Mouse (Mus musculus) forebrain, embryonic 14.5 days (tissue): ENCODE measurements around the gene Car9. TPM values are rescaled to one million over a fixed set of nuclear protein-coding genes. Genes with fewer than 3 reads are reported as not detected.

Experiments
- ATAC-seq: fragments of 200-750 bp; cut with Nextera tagmentation; 2 replicates; pipeline ENCODE4 v1.8.0; 2017; ENCODE audit warnings: mild to moderate bottlenecking, moderate library complexity
- DNase-seq: peaks from one replicate; pipeline ENCODE4 v3.0.0-alpha.2; 2015; ENCODE audit warnings: low spot score
- H3K27ac ChIP-seq: fragments of 300-500 bp; sonication (generic); 2 replicates; pipeline ENCODE4 v1.5.1; 2014; ENCODE audit warnings: low read depth, mild to moderate bottlenecking, control low read depth, low read length, moderate library complexity
- H3K27me3 ChIP-seq: fragments of 300-500 bp; sonication (generic); replicated peaks from 2 replicates; pipeline ENCODE4 v1.6.1; 2014; ENCODE audit warnings: low read length, control low read depth, mixed read lengths; ENCODE audit not compliant: control insufficient read depth, insufficient read depth
- H3K36me3 ChIP-seq: fragments of 300-500 bp; sonication (generic); 2 replicates; pipeline ENCODE4 v1.6.1; 2014; ENCODE audit warnings: low read length, control low read depth; ENCODE audit not compliant: control insufficient read depth, insufficient read depth
- H3K4me1 ChIP-seq: fragments of 300-500 bp; sonication (generic); 2 replicates; pipeline ENCODE4 v1.6.1; 2014; ENCODE audit warnings: antibody characterized with exemption, low read length, control low read depth; ENCODE audit not compliant: control insufficient read depth, insufficient read depth
- H3K4me2 ChIP-seq: fragments of 300-500 bp; sonication (generic); 2 replicates; pipeline ENCODE4 v1.6.1; 2014; ENCODE audit warnings: mild to moderate bottlenecking, control low read depth, low read length
- H3K4me3 ChIP-seq: fragments of 300-500 bp; sonication (generic); 2 replicates; pipeline ENCODE4 v1.5.1; 2014; ENCODE audit warnings: low read depth, low read length, control low read depth
- H3K9ac ChIP-seq: fragments of 300-500 bp; sonication (generic); 2 replicates; pipeline ENCODE4 v1.6.1; 2014; ENCODE audit warnings: mild to moderate bottlenecking, low read length, control low read depth, moderate library complexity
- H3K9me3 ChIP-seq: fragments of 300-500 bp; sonication (generic); replicated peaks from 2 replicates; pipeline ENCODE4 v1.6.1; 2016; ENCODE audit warnings: low read length, control low read depth, mixed read lengths; ENCODE audit not compliant: control insufficient read depth
- WGBS: fragments of 180-500 bp; shearing (Covaris S2); extraction: QIAGEN DNeasy Blood & Tissue Kit; methylation state at CpG from one replicate; pipeline ENCODE4 v1.1.7; 2014; 5-methylcytosine and 5-hydroxymethylcytosine counted together
- polyA plus RNA-seq: library from polyadenylated mRNA; unstranded; fragments of >200 nt; fragmentation: Nextera tagmentation; extraction: Ambion mirVana; gene quantifications from 2 replicates; pipeline ENCODE4 v1.2.1, GENCODE M21; 2014

Gene Car9
- 0.22 TPM in 1 of 2 replicates, not detected in the other for polyA plus RNA-seq

DNA sequence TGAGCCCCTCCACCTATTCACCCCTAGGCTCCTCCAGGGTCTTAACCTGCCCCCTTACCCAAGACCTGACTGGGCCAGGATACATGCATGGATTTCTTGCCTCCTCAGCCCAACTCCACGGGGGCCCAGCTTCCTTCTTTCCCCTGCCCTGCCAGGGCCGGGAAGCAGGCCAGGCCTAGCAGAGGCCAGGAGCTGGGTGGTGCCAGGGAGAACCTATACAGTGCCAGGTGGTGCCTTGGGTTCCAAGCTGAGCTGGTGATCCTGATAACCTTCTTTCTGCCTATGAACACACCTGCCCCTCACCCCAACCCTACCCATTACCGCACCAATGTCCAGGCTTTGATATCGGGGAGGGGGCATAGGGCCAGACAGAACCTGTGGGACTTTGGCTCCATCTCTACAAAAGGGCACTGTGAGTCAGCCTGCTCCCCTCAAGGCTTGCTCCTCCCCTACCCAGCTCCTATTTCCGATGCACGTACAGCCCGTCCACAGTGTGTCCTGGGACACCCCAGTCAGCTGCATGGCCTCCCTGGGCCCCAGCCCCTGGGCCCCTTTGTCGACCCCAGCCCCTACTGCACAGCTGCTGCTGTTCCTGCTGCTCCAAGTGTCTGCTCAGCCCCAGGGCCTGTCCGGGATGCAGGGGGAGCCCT is at the start of gene Car9:
Gene Car9, plus strand, starts transcription at position 431 of the 650 bp plus-strand sequence.
- ATAC-seq (no peak), DNase-seq (no peak)
- Histone ChIP-seq H3K9ac (no peak within 1 kb of the TSS), H3K4me2 (peak within 1 kb of the TSS; percentile 46), H3K4me3 (no peak within 1 kb of the TSS), H3K4me1 (peaks cover 15% of the 10 kb centered on the region), H3K36me3 (no peaks in the 10 kb centered on the region), H3K27me3 (peaks cover 9% of the 10 kb centered on the region), H3K9me3 (no peaks in the 10 kb centered on the region), H3K27ac (no peak within 1 kb of the TSS)
- 56% methylated on average over 9 of the region's 9 CpGs for WGBS

GRCm38 (mm10) chr4:43457124-43457523 is 49.6 kb upstream of the Car9 start:
- no peak overlapping the region for H3K4me2 ChIP-seq
- no peak overlapping the region for H3K9ac ChIP-seq
- H3K4me1 ChIP-seq, result peaks cover 4% of the 10 kb centered on the region; the same call in 1 of the 2 replicates
- H3K9me3 ChIP-seq, result no peaks in the 10 kb centered on the region
- no peak overlapping the region for H3K27ac ChIP-seq
- H3K4me3 ChIP-seq, result no peak overlapping the region
- no peak for DNase-seq
- ATAC-seq, result no peak
- WGBS, result 30% methylated on average over 8 of the region's 8 CpGs
- H3K27me3 ChIP-seq, result 0 out of 2 replicates have a peak, but pooled peaks cover 15% of the 10 kb centered on the region
- no peaks in the 10 kb centered on the region for H3K36me3 ChIP-seq

GRCm38 (mm10) chr4:43463102-43463501 is 43.7 kb upstream of the Car9 start:
- H3K9me3 ChIP-seq, result no peaks in the 10 kb centered on the region
- no peak overlapping the region for H3K9ac ChIP-seq
- H3K4me1 ChIP-seq, result no peaks in the 10 kb centered on the region
- WGBS, result 93% methylated on average over 5 of the region's 5 CpGs
- no peak for ATAC-seq
- H3K27ac ChIP-seq, result no peak overlapping the region
- no peak overlapping the region for H3K4me2 ChIP-seq
- no peaks in the 10 kb centered on the region for H3K36me3 ChIP-seq
- H3K4me3 ChIP-seq, result no peak overlapping the region
- DNase-seq, result no peak
- H3K27me3 ChIP-seq, result no peaks in the 10 kb centered on the region

- no peaks in the 10 kb centered on the region for H3K4me1 ChIP-seq
- H3K27me3 ChIP-seq, result no peaks in the 10 kb centered on the region
- no peak overlapping the region for H3K4me3 ChIP-seq
- WGBS, result 81% methylated on average over 6 of the region's 6 CpGs
- DNase-seq (no peak), ATAC-seq (no peak)
- H3K9me3 ChIP-seq, result no peaks in the 10 kb centered on the region
- no peak overlapping the region for H3K9ac ChIP-seq
- H3K4me2 ChIP-seq, result no peak overlapping the region
- H3K36me3 ChIP-seq, result no peaks in the 10 kb centered on the region
- no peak overlapping the region for H3K27ac ChIP-seq
Observed at GRCm38 (mm10) chr4:43465935-43466334, 40.8 kb upstream of the Car9 start.

GRCm38 (mm10) chr4:43466872-43467271 is 39.9 kb upstream of the Car9 start:
- no peak overlapping the region for H3K4me2 ChIP-seq
- no peaks in the 10 kb centered on the region for H3K4me1 ChIP-seq
- no peak overlapping the region for H3K4me3 ChIP-seq
- 87% methylated on average over 7 of the region's 7 CpGs for WGBS
- no peak overlapping the region for H3K27ac ChIP-seq
- DNase-seq, result no peak
- H3K36me3 ChIP-seq, result no peaks in the 10 kb centered on the region
- no peak for ATAC-seq
- no peaks in the 10 kb centered on the region for H3K27me3 ChIP-seq
- H3K9me3 ChIP-seq, result no peaks in the 10 kb centered on the region
- no peak overlapping the region for H3K9ac ChIP-seq

GRCm38 (mm10) chr4:43470301-43470700 is 36.5 kb upstream of the Car9 start:
- 91% methylated on average over 10 of the region's 10 CpGs for WGBS
- H3K4me1 ChIP-seq, result no peaks in the 10 kb centered on the region

GRCm38 (mm10) chr4:43473636-43474035 is 33.1 kb upstream of the Car9 start:
- 79% methylated on average over 1 of the region's 1 CpGs for WGBS
- H3K9me3 ChIP-seq, result no peaks in the 10 kb centered on the region
- no peak for ATAC-seq
- H3K9ac ChIP-seq, result no peak overlapping the region
- no peak overlapping the region for H3K27ac ChIP-seq
- H3K4me2 ChIP-seq, result no peak overlapping the region
- no peak for DNase-seq
- no peaks in the 10 kb centered on the region for H3K4me1 ChIP-seq
- H3K27me3 ChIP-seq, result no peaks in the 10 kb centered on the region
- H3K4me3 ChIP-seq, result no peak overlapping the region
- H3K36me3 ChIP-seq, result no peaks in the 10 kb centered on the region

More at GRCm38 (mm10) chr4:43470301-43470700, 36.5 kb upstream of the Car9 start:
- no peak overlapping the region for H3K27ac ChIP-seq
- DNase-seq (no peak), ATAC-seq (no peak)
- no peak overlapping the region for H3K9ac ChIP-seq
- no peak overlapping the region for H3K4me2 ChIP-seq
- H3K27me3 ChIP-seq, result no peaks in the 10 kb centered on the region
- no peaks in the 10 kb centered on the region for H3K36me3 ChIP-seq
- H3K4me3 ChIP-seq, result no peak overlapping the region
- no peaks in the 10 kb centered on the region for H3K9me3 ChIP-seq

DNA sequence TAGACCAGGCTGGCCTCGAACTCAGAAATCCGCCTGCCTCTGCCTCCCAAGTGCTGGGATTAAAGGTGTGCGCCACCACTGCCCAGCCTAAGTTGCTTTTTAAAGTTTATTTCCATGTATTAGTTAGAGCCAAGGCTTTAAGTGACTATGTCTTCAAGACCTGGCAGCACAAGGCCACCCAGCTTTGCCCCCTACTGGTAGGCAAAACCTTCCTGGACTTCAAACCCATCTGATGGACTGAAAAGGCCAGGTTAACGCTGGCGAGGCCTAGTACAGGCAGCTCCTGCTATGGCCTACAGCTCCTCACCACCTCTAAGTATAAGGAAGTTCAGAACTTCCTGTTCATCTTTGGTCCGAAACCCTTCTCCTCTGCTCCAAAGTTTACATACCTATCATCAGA is 30.2 kb upstream of the Car9 start:
- ATAC-seq (no peak), DNase-seq (no peak)
- H3K9me3 ChIP-seq, result no peaks in the 10 kb centered on the region
- H3K4me1 ChIP-seq, result no peaks in the 10 kb centered on the region
- no peak overlapping the region for H3K27ac ChIP-seq
- no peak overlapping the region for H3K4me2 ChIP-seq
- WGBS, result 84% methylated on average over 5 of the region's 6 CpGs
- no peak overlapping the region for H3K9ac ChIP-seq
- H3K4me3 ChIP-seq, result no peak overlapping the region
- H3K27me3 ChIP-seq, result no peaks in the 10 kb centered on the region
- no peaks in the 10 kb centered on the region for H3K36me3 ChIP-seq

DNA sequence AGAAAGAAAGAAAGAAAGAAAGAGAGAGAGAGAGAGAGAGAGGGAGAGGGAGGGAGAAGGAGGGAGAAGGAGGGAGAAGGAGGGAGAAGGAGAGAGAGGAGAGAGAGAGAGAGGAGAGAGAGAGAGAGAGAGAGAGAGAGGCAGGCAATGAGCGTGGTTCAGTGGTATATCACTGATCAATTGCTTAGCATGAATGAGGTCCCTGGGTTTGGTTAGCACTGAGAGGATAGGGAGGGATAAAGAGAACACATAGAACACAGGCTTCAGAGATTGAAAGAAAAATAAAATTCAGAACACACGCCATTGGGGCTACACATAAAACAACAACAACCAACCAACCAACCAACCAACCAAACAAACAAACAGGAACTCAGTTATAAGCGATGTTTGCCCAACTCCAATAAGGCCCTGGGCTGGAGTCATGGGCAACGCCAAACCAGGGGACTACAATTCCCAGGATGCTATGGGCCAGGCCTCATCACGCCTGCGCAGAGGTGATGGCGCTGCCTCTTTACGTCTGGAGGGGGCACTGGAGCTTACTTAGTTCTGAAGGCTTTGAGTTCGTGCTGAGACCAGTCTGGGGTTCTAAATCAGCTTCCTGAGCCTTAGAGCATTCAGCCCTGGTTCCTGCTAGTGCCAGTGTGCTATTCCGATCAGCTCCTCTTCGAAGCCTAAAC is 28.8 kb upstream of the Car9 start:
- H3K4me1 ChIP-seq, result no peaks in the 10 kb centered on the region
- 21% methylated on average over 11 of the region's 11 CpGs for WGBS
- H3K27me3 ChIP-seq, result no peaks in the 10 kb centered on the region
- H3K36me3 ChIP-seq, result no peaks in the 10 kb centered on the region
- no peaks in the 10 kb centered on the region for H3K9me3 ChIP-seq
- H3K9ac ChIP-seq, result peak overlapping the region; percentile 41; the same call in 1 of the 2 replicates
- no peak overlapping the region for H3K27ac ChIP-seq
- H3K4me3 ChIP-seq, result peak overlapping the region; percentile 20
- DNase-seq, result peak; percentile 95
- ATAC-seq, result peak; percentile 98
- peak overlapping the region; percentile 44 for H3K4me2 ChIP-seq
